Mouse (Mus musculus) layer of hippocampus, adult 2 months (tissue): Measurements from ENCODE around the gene Fam204a. TPM values are rescaled to one million over a fixed set of nuclear protein-coding genes. Genes with fewer than 3 reads are reported as not detected.
A peak's percentile ranks its signal among the peaks of the same experiment; 100 is the strongest.

ENCODE experiments used
- DNase-seq, 2 experiments: peaks; one replicate each; pipeline ENCODE4 v3.0.0; 2022; ENCODE audit warnings: low spot score in 2 of 2
- H3K27ac ChIP-seq: fragments of 200-600 bp; 2 replicates; pipeline ENCODE4 v1.8.1; 2022
- H3K4me3 ChIP-seq: fragments of 200-600 bp; 2 replicates; pipeline ENCODE4 v1.8.1; 2022; ENCODE audit warnings: mild to moderate bottlenecking
- CTCF ChIP-seq: fragments of 200-600 bp; conservative IDR thresholded peaks from 2 replicates; pipeline ENCODE4 v1.8.1; 2022; ENCODE audit warnings: antibody characterized with exemption, mild to moderate bottlenecking, moderate library complexity
- total RNA-seq, 2 experiments: library from RNA; stranded (reverse); gene quantifications; 2 replicates each; pipeline ENCODE4 v1.2.3; 2021

Gene Fam204a
- total RNA-seq, 2 experiments from 2014 or later, result 33.1 to 35.9 TPM

DNA sequence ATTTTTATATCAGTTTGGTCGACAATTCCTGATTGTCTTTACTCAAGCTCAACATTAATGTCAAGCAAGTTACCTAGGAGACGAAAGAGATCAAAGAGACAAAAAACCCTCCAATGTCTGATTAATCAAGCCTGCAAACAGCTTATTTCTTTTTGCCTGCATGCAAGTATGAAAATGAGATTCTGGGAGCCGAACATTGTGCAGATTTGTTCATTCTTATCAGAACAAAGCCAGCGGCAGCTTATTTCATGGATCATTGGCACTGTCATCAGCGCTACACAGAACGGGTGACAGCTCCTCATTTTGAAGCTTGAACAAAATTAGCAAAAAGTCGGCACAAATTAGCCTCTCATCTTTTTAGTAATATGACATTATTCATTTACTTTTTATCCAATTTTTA is 22.3 kb downstream of the Fam204a start:
- peak in 1 of 2 experiments; percentile 12 for DNase-seq
- no peak for TF ChIP-seq CTCF
- H3K27ac ChIP-seq, result peak overlapping the region; percentile 5; the same call in 1 of the 2 replicates

DNA sequence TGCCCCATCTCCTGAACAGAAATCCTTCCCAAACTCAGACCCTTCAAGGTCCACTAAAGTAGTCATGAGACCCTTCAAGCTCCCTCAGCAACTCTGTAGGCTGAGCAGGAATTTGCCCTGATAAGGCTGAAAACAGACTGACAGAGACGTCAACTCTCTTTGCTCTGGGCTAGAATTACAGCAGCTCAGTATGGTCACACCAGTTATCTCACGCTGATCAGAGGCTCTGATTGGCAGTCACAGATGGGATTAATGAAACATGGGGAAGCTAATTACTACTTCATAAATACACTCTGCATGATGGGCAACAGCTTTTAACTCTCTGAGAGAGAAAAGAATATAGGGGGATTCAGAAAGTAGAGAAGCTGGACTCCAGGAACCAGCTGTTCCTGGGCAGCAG is 26.2 kb downstream of the Fam204a start:
- H3K4me3 ChIP-seq, result no peak overlapping the region
- DNase-seq, result no peak

More for the DNA sequence above, 22.3 kb downstream of the Fam204a start:
- H3K4me3 ChIP-seq, result no peak overlapping the region

DNA sequence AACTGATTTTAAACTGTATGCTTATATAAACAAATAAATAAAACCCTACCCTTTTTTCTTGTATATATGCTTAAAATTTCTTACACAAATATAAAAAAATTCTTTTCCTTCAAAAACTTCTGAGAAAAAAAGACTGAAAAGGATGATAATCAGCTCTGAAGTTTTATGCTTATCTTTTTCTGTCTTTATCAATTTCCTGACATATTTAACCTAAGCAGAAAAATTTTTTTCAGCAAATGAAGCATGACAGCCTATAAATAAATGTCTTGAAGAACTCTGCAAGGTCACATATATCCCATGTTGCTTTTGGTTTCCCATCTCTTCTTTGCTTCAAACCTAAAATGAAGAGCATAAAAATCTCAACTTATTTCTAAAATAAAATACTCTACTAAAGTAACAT is 27.3 kb downstream of the Fam204a start:
- Histone ChIP-seq H3K4me3 (no peak overlapping the region), H3K27ac (no peak overlapping the region)
- no peak for DNase-seq

More for the DNA sequence above, 26.2 kb downstream of the Fam204a start:
- TF ChIP-seq CTCF, result no peak
- H3K27ac ChIP-seq, result no peak overlapping the region

DNA sequence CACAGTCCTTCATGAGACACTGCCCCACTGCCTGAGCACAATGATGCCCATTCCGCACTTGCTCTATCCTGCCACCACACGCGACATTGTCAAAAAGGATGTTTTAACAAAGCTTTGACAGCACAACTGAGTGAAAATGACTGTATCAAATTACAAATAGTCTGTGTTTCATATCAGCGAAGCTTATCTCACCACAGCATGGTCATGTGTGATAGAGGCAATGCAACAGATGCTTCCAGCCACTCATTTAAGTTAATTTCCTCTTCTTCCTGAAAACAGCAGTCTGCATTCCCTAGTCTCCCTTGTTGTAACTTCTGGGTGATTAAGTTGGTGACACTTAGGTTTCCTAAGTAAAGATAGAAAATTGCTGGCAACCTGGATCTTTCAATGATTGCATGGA is 33.7 kb downstream of the Fam204a start:
- no peak overlapping the region for H3K27ac ChIP-seq
- DNase-seq, result no peak
- TF ChIP-seq CTCF, result no peak

More for the DNA sequence above, 27.3 kb downstream of the Fam204a start:
- TF ChIP-seq CTCF, result no peak

DNA sequence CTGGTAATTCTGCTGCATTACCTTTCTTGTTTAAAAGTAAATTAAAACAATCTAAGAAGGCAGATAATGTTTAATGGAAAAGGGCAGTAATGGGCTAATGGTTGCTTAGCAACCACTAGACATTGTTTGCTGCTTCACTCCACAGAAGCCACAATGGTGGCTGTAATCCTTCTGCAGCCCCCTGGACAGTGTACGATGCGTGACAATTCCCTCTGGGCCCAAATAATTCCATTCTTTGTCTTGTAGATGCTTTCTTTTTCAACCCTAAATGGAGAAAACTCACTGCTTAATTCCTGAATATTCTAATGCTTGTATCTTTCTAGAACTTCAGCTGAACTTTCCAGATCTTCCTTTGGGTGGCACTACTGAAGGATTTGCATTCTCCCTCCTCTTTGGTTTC is 37.3 kb downstream of the Fam204a start:
- TF ChIP-seq CTCF, result peak; percentile 37
- DNase-seq, result no peak
- no peak overlapping the region for H3K4me3 ChIP-seq
- H3K27ac ChIP-seq, result no peak overlapping the region

More for the DNA sequence above, 33.7 kb downstream of the Fam204a start:
- no peak overlapping the region for H3K4me3 ChIP-seq

DNA sequence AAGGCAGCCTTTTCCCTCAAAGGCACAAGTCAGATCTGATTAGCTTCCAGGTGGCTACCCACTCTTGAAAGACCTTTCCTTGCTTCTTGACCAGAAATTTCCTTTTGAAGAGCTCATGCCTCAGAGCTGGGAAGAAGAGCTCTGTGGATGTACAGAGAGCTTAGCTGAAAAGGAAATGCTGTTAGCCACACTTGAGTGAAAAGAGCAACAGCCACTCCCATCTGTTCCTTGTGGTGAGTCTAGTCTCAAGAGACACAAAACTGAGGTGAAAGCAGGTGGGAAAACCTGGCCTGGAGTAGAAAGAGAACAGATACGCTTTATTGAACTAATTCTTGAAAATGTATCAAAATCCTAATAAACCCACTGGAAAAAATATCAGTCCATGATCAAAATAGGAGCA is 43.6 kb downstream of the Fam204a start:
- DNase-seq, result no peak
- TF ChIP-seq CTCF, result no peak
- Histone ChIP-seq H3K4me3 (no peak overlapping the region), H3K27ac (no peak overlapping the region)

DNA sequence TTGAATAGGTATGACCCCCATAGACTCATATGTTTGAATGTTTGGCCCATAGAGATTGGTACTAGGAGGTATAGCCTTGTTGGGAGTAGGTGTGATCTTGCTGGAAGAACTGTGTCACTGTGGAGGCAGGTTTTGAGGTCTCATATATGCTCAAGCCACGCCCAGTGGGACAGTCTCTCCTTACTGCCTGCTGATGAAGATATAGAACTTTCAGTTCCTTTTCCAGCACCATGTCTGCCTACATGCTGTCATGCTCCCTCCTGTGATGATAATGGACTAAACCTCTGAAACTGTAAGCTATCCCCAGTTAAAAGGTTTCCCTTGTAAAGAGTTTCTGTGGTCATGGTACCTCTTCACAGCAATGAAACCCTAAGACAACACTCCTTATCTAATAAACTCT is 44.3 kb downstream of the Fam204a start:
- TF ChIP-seq CTCF, result no peak
- no peak for DNase-seq
- Histone ChIP-seq H3K4me3 (no peak overlapping the region), H3K27ac (no peak overlapping the region)

DNA sequence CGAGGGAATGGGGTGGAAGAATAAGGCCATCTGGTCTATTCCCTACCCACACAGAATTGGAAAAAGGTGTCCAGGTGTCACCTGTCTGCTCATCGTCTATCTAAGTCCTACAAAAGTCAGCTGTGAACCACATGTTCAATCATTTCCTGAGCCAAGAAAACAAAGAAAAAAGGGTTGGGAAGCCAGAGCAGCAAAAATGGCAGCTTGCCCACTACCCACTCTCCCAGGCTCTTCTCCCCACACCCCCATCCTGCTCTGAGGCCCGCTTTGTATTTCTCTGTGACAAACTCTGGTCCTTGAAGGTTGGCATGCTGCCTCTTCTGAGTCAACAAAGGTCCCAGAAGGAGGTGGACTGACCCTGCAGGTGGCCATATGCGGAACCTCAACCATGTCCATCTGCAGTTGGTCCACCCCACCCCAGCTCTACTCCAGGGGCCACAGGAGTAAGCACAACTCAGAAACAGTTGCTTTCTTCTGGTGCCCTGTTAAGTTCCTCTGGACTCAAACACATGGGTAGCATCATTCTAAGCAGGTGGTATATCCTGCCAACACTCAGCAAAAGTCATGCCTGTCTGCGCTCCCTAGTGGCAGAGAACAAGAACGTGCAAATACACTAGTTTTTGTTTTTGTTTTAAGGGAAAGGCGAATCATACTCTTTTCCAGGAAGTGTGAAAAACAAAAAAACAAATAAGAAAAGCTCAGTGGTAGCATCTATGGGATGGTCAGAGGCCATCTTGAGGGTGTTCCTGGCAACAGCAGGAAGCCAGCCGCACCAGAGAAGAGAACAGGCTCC is 47.5 kb downstream of the Fam204a start:
- 0 out of 2 replicates have a peak overlapping the region, but pooled peaks have one; percentile 2 for H3K27ac ChIP-seq
- TF ChIP-seq CTCF, result peak; percentile 52
- no peak overlapping the region for H3K4me3 ChIP-seq
- peak; percentile 14 to 25 for DNase-seq

DNA sequence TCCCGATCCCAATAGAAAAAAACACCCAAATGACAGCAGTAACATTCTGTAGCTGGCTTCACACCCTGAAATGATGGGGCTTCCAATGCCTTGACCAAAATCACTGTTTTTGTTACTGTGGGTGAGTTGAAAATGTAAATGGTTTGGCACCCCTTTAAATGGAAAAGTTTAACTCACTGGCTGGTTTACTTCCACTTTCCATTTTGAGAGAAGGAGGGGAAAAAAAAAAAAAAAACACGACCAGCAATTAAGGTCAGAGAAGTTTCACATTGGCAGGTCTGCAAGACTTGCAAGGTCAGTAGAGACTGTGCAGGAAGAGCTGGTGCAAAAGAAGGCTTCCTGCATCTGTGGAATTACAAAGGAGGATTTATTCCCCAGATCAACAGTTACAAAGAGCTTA is 61.1 kb downstream of the Fam204a start:
- Histone ChIP-seq H3K27ac (no peak overlapping the region), H3K4me3 (no peak overlapping the region)
- TF ChIP-seq CTCF, result no peak
- DNase-seq, result no peak

DNA sequence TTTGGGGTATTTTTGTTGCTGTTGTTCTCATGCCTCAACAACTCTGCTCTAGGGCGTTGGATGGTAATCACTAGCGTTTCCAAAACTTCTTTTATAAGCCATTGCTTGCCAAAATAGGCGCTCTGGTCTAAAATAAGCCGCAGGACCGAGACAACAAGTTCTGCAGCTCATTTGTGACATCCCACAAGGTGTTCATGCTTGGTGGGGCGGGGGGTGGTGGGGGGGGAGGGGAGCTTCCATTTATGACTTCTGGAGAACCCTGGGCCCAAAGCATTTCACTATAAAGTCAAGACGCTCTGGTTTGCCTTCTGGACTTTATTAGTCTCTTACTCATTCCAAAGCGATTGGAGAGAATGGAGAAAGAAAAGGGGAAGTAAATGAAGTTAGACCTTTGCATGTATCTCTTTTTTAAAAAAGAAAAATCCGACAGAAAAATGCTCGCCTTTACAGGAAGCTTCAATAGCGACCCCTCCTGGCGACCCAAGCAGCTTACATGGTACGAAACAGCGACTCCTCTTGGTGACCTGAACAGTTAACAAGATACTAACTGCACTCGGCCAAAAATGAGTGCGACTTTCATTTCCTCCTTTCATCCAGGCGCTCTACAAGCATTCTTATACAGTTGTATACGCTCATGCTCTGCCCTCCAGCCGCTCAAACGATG is 65.8 kb downstream of the Fam204a start:
- H3K4me3 ChIP-seq, result peak overlapping the region; percentile 26; the same call in 1 of the 2 replicates
- no peak overlapping the region for H3K27ac ChIP-seq
- peak; percentile 90 for TF ChIP-seq CTCF
- peak in 1 of 2 experiments; percentile 27 for DNase-seq

DNA sequence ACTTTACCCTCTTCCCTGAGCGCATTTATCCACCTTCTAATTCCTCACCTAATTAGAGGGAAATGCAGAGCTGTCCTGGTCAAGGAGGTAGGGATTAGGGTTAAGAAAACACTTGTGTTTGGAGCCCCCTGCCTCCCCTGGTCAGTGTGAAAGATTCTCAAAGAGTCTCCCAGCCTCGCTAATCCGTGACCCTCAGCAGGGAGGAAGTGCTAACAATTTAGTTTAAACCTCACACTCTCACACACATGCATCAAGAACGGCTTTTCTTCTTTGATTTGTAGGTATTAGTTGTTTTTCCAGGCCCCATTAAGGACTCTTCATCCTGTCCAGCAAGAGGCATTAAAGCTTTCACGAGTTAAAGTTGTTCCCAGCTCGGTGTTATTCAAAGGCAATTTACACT is 66.7 kb downstream of the Fam204a start:
- TF ChIP-seq CTCF, result no peak
- H3K27ac ChIP-seq, result no peak overlapping the region
- H3K4me3 ChIP-seq, result no peak overlapping the region
- DNase-seq, result no peak

DNA sequence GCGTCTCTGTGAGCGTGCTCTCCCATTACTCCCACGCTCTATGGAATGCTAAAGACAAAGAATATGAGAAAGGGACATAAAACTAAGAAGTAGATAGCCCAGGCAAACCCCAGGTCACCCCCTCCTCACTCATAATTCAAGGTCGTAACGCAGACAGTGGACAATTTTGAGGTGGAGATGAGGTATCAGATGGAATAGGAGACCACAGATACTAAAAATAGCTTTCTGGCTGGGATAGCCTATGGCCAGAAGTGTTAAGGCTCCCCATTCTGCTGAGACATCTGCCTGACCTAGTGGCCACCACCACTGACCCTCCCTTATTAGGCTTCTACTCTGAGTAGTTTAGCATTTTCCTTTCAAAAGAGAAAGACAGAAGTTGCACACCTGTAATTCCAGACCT is 71.2 kb downstream of the Fam204a start:
- Histone ChIP-seq H3K4me3 (no peak overlapping the region), H3K27ac (no peak overlapping the region)
- no peak for TF ChIP-seq CTCF
- no peak for DNase-seq

DNA sequence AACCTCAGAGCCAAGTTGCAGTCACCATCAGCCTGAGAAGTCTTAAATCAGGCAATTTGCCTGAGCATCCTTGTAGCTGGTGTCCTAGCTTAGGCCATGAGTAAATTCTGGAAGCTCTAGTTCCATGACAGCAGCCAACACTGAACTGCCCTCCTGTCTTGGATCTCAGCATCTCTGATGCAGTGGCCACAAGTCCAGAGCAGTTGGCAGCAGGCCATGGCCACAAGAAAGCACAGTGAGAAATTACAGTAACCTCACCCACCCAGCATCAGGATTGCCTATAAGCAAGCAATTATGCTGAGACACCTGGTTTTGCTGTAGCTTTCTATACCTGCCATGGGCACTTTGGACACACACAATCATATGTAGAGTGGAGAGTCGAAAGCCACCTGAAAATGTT is 73.4 kb downstream of the Fam204a start:
- DNase-seq, result no peak
- no peak overlapping the region for H3K27ac ChIP-seq
- TF ChIP-seq CTCF, result no peak

More for the DNA sequence above, 73.4 kb downstream of the Fam204a start:
- no peak overlapping the region for H3K4me3 ChIP-seq
